Mouse (Mus musculus): ENCODE results near the gene Gm28051. TPM values are rescaled to one million over a fixed set of nuclear protein-coding genes. Genes with fewer than 3 reads are reported as not detected.

Gm28051 gene
- total and polyA plus RNA-seq, 3 experiments, result not detected

DNA sequence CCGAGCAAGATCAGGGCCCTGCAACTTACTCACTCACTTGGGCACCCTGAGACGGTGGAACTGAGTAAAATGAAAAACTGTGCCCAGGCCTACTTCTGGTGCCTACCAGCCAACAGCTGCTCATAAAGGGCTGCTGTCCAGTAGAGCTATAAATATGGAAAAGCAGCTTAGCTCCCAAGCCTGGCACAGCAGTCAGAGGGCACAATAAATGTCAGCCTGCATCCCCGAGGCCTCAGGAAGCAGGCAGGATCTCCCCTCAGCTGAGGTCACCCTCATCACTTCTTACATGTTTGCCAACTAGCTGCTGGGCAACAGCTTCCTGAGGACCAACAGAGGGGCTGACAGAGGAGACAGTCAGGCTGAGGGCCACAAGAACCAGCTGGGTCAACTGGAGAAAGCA, 80.5 kb downstream of the Gm28051 start:
- no peak for DNase-seq (ENCODE audit: extremely low read depth)
- peaks cover 18 to 96% of the 10 kb centered on the region in 2 experiments for H3K4me1 ChIP-seq (ENCODE audit: control insufficient read depth in 1 of 2, insufficient read depth in 2 of 2)
- in situ Hi-C loops (cut with MboI; ENCODE audit: low pct_ligation_motif_present, low pct_unique_long_range_greater_than_20kb, low sequenced_read_pairs), result no loop called here
- H3K4me3 ChIP-seq (replicated peaks in 1 of 3; ENCODE audit: low read depth in 2 of 3, low read length in 2 of 3, poor library complexity in 1 of 3), result no peak overlapping the region
- dilution Hi-C loops (cut with MboI; ENCODE audit: extremely low pct_ligation_motif_present, extremely low pct_unique_long_range_greater_than_20kb, low sequenced_read_pairs), result no loop called here
- TF ChIP-seq KAT2A (IDR thresholded peaks at IDR 0.05; ENCODE audit: insufficient replicate concordance, low read length) (no peak), SIN3A (IDR thresholded peaks at IDR 0.05; ENCODE audit: low read length) (no peak), ZNF384 (IDR thresholded peaks at IDR 0.05; ENCODE audit: low read depth, low read length) (no peak), UBTF (IDR thresholded peaks at IDR 0.05; ENCODE audit: low read depth, low read length) (no peak)
- no peaks in the 10 kb centered on the region for H3K27me3 ChIP-seq (replicated peaks)
- H3K4me2 ChIP-seq (ENCODE audit: insufficient read depth, low read depth, poor library complexity, severe bottlenecking), result no peak overlapping the region
- peaks cover 11 to 81% of the 10 kb centered on the region in 2 experiments for H3K36me3 ChIP-seq (replicated peaks in 1 of 2; ENCODE audit: control insufficient read depth in 1 of 2, insufficient read depth in 1 of 2, low read length in 1 of 2)
- 0 out of 2 replicates have a peak, but pooled peaks cover 2% of the 10 kb centered on the region for H3K79me2 ChIP-seq (replicated peaks; ENCODE audit: control insufficient read depth, extremely low read depth, insufficient read depth, poor library complexity, severe bottlenecking)
- H3K9me3 ChIP-seq (replicated peaks; ENCODE audit: low read length), result no peaks in the 10 kb centered on the region
- no peak overlapping the region for H3K27ac ChIP-seq (ENCODE audit: insufficient read depth, low read depth)
- no peak overlapping the region for H3K9ac ChIP-seq (ENCODE audit: insufficient read depth, low read depth)

DNA sequence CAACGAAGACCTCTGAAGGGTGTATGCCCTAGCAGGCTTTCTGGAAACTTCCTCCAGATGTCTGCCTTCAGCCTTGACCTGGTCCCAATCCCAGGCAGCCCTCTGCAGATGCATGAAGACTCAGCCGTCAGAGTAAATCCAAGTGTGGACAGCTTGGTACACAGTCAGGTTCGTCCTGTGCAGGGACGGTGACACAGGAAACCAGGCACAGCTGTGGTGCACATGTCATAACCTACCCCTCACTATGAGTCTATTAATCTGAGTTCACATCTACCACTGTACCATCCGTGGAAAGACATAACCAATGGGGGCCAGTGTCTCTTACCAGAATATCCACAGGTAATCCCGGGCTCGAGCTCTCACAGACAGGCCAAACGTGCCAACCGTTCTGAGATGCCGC, 83.0 kb downstream of the Gm28051 start:
- in situ Hi-C loops (cut with MboI; ENCODE audit: low pct_ligation_motif_present, low pct_unique_long_range_greater_than_20kb, low sequenced_read_pairs) (no loop called here), dilution Hi-C loops (cut with MboI; ENCODE audit: extremely low pct_ligation_motif_present, extremely low pct_unique_long_range_greater_than_20kb, low sequenced_read_pairs) (no loop called here)
- no peaks in the 10 kb centered on the region for H3K9me3 ChIP-seq (replicated peaks; ENCODE audit: low read length)
- H3K27me3 ChIP-seq (replicated peaks), result no peaks in the 10 kb centered on the region
- TF ChIP-seq CHD2 (IDR thresholded peaks at IDR 0.05; ENCODE audit: low read length) (no peak), KAT2A (IDR thresholded peaks at IDR 0.05; ENCODE audit: insufficient replicate concordance, low read length) (no peak), MYC (IDR thresholded peaks at IDR 0.05; ENCODE audit: low read depth, low read length) (no peak), ZMIZ1 (IDR thresholded peaks at IDR 0.05; ENCODE audit: low read depth, low read length) (no peak), HCFC1 (IDR thresholded peaks at IDR 0.05; ENCODE audit: low read depth, low read length) (no peak), ZNF384 (IDR thresholded peaks at IDR 0.05; ENCODE audit: low read depth, low read length) (no peak), NELFE (IDR thresholded peaks at IDR 0.05; ENCODE audit: low read depth, low read length) (no peak), JUND (conservative IDR thresholded peaks at IDR 0.05; ENCODE audit: low read depth, low read length) (no peak), MEF2A (IDR thresholded peaks at IDR 0.05; ENCODE audit: borderline replicate concordance, low read depth, low read length) (no peak), GABPA (IDR thresholded peaks at IDR 0.05; ENCODE audit: insufficient replicate concordance, low read depth, low read length) (no peak), ELF1 (IDR thresholded peaks at IDR 0.05; ENCODE audit: low read depth, low read length) (no peak), TCF12 (IDR thresholded peaks at IDR 0.05; ENCODE audit: low read depth, low read length) (no peak), MXI1 (IDR thresholded peaks at IDR 0.05; ENCODE audit: low read depth, low read length) (no peak), ZC3H11A (IDR thresholded peaks at IDR 0.05; ENCODE audit: low read depth, low read length) (no peak), ETS1 (conservative IDR thresholded peaks at IDR 0.05; ENCODE audit: low read depth, low read length) (no peak), RAD21 (IDR thresholded peaks at IDR 0.05; ENCODE audit: low read depth, low read length) (no peak), UBTF (IDR thresholded peaks at IDR 0.05; ENCODE audit: low read depth, low read length) (no peak), USF1 (IDR thresholded peaks at IDR 0.05; ENCODE audit: low read depth, low read length) (no peak), ZKSCAN1 (IDR thresholded peaks at IDR 0.05; ENCODE audit: borderline replicate concordance, low read depth, low read length) (no peak), NRF1 (IDR thresholded peaks at IDR 0.05; ENCODE audit: low read depth, low read length) (no peak)
- H3K36me3 ChIP-seq (replicated peaks in 1 of 2; ENCODE audit: control insufficient read depth in 1 of 2, insufficient read depth in 1 of 2, low read length in 1 of 2), result peaks cover 11 to 73% of the 10 kb centered on the region in 2 experiments
- no peak overlapping the region for H3K4me2 ChIP-seq (ENCODE audit: insufficient read depth, low read depth, poor library complexity, severe bottlenecking)
- DNase-seq (ENCODE audit: extremely low read depth), result no peak
- H3K9ac ChIP-seq (ENCODE audit: insufficient read depth, low read depth), result no peak overlapping the region
- H3K4me3 ChIP-seq (replicated peaks in 1 of 3; ENCODE audit: low read depth in 2 of 3, low read length in 2 of 3, poor library complexity in 1 of 3), result no peak overlapping the region
- H3K79me2 ChIP-seq (replicated peaks; ENCODE audit: control insufficient read depth, extremely low read depth, insufficient read depth, poor library complexity, severe bottlenecking), result peaks cover 2% of the 10 kb centered on the region; the same call in 1 of the 2 replicates
- H3K27ac ChIP-seq (ENCODE audit: insufficient read depth, low read depth), result no peak overlapping the region
- H3K4me1 ChIP-seq (ENCODE audit: control insufficient read depth in 1 of 2, insufficient read depth in 2 of 2), result peaks cover 24 to 94% of the 10 kb centered on the region in 2 experiments
